Mouse (Mus musculus) activated CD4-positive, CD25-positive, alpha-beta regulatory T cell, adult 4 months (primary cell): ENCODE data around the gene Gm12166. TPM values are rescaled to one million over a fixed set of nuclear protein-coding genes. Genes with fewer than 3 reads are reported as not detected.
"Not testable (repeated sequence)": the region's sequence is repeated elsewhere in the genome, so short reads cannot be mapped to it uniquely, and the experiment has no call there.

ENCODE experiments used
- ATAC-seq: one replicate; pipeline ENCODE4 v1.8.0; 2017
- polyA plus RNA-seq, 2 experiments: library from polyadenylated mRNA; unstranded; fragments of 100-300 nt; shearing (Covaris generic); gene quantifications; one replicate each; pipeline ENCODE4 v1.2.1; 2017

The Gm12166 gene
- polyA plus RNA-seq, 2 experiments from 2014 or later: 19.9 to 53.2 TPM

DNA sequence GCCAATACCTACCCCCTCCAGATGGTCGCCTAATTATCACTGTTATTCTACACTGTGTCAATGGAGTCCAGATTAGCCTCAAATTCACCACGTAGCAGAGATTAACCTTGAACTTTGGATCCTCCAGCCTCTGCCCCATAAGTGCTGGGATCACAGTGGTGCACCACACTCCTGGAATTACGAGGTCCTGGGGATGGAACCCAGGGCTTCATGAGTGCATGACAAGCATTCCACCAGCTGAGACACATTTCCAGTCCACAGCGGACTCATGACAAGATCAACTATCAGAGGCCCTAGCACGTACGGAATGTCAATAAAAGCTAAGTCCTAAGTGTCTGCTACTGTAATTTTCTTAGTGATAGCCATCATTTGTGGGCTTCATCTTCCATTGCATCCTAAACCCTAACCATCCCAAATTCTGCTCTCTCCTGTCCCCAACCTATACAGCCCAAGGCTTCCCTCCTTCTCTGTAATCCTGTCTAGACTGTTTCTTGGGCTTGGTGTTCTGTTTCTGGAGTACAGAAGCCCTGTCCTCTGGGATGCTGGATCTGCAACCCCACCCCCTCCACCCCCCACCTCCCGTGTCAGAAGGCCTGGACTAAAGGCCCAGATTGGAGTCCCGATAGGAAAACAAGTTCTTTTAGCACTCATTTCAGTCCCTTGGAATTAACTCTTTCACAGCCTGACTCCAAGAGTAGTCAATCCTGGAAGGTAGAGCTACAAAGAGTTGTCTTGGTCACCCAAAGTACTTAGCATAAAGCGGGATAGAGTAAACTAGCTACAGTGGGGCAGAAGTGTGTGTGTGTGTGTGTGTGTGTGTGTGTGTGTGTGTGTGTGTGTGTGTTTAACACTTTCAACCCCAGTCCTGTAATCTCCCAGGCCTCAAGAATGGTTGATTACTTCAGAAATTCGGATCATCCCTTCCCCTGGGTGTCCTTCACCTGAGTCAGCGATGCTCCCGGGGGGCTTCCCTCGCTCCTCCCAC, 3.1 kb upstream of the Gm12166 start:
- ATAC-seq: no peak

DNA sequence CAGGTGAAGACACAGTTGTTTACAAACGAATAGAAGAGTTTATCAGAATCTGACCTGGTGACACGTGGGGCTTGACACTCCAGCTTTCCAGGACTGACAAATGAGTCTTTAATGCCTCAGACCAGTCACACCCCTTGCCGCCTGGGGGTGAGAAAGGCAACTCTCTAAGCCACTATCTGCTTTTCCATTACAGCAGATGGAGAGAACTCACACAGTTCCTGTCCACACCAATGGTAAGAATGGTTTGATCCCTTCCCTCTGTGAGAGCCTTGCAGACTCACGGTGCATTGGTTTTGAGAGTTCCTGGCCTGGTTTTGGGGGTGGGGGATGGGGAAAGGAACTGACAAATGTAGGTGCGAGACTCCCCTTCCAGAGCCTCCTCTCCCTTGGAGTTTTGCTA, 2.2 kb upstream of the Gm12166 start:
- ATAC-seq: no peak

DNA sequence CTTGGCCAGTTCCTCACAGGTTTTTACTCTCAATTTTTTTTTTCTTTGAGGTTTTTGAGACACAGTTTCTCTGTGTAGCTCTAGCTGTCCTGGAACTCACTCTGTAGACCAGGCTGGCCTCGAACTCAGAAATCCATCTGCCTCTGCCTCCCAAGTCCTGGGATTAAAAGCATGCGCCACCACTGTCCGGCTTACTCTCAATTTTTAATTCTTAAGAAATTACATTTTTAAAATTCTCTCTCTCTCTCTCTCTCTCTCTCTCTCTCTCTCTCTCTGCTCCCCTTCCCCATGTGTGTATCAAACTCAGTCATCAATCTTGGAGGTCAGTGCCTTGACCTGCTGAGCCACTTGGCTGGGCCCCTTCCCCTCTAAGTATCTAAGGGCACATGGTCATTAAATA, 1.3 kb upstream of the Gm12166 start:
- ATAC-seq: not testable (repeated sequence)

GRCm38 (mm10) chr11:46047264-46047663, 4.9 kb downstream of the Gm12166 start:
- no peak for ATAC-seq

DNA sequence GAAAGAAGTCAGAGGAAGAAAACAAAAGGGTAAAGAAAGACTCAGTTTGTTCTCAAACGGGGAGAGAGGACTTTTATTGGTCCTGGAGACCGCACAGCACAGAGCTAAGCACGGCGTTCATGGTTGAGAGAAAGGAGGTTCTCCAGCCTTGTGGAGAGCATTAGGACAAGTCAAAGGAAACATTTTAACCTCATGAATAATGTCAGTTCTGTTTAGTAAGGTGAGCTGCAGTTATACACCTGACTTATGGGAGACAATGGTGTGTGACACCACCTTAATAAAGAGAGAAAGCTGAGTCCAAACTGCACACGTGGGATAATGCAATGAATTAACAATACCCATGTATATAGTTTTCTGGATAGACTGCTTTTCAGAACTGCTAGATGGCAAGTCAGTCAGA, 7.3 kb downstream of the Gm12166 start:
- no peak for ATAC-seq

DNA sequence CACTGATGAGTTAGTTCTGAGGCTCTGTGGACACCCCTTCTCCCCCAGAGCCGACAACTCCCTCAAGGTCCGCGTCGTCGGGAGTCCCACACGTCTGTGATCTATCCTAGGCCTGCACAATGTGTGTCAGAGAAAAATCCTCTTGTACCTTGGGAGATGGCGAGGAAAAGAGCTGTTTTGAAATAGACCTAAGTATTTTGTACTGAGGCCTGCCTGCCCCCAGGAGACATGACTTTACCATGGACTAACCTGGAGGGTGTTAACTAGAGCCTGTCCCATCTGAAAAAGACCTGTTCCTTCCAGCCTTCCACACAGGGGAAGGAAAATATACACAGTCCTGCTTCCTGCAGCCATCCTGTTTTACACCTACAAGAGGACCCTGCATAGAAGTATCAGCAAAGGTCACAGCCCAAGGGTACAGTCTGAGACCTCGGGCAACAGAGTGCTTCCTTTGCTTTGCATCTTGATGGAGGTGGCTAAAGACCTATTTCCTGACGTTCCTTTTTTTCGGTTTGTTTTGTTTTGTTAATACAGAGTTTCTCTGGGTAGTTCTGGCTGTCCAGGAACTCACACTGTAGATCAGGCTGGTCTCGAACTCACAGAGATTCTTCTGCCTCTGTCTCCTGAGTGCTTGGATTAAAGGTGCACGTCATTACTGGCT, 10.4 kb downstream of the Gm12166 start:
- ATAC-seq: no peak

GRCm38 (mm10) chr11:46040841-46041556, 11.1 kb downstream of the Gm12166 start:
- no peak for ATAC-seq

DNA sequence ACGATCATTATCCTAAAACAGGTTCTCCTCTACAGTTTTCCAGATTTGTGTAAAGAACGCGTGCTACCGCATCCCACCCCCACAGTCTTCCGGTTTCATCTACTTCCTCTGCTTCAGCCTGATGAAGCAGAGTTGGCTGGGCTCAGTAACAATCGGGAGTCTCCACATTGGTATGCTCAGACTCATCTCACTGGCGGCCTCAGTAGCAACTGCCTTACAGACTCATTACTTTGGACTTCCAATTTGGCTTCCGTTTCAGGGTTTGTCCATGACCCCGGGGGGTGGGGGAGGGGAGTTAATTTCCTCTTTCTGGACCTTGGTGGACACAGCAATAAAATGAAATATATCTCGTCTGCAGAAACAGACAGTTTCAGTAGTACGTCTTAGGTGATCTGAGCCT, 12.8 kb downstream of the Gm12166 start:
- no peak for ATAC-seq

DNA sequence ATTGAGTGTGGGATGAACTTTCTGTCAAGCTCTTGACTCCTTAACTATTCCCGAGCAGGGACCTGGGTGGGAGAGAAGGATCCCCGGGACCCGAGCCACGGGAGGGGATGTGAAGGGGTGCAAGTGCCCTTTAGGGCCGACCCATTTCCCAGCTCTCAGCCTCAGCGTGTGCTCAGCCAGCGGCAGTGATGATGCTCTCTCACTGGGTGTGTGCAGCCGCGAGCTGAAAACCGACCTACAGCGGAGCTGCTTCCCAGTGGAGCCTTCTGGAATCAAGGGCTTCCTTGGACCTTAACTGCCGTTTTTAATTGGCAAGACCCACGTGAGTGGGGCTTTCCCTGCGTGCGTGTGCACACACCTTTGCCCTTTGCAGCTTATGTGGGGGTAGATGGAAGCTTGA, 13.2 kb downstream of the Gm12166 start:
- ATAC-seq: no peak

DNA sequence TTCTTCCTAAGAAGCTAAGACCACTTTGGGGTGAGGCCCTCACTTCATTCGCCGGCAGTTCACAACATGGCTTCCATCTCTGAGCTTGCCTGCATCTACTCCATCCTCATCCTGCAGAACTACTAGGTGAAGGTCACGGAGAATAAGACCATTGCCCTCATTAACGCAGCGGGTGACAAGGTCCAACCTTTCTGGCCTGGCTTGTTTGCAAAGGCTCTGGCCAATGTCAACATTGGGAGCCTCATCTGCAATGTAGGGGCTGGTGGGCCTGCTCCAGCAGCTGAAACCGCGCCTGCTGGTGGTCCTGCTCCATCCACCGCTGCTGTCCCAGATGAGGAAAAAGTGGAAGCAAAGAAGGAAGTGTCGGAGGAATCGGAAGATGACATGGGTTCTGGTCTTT, 15.7 kb downstream of the Gm12166 start:
- ATAC-seq: no peak

GRCm38 (mm10) chr11:46032956-46033355, 19.2 kb downstream of the Gm12166 start:
- no peak for ATAC-seq

GRCm38 (mm10) chr11:46031470-46031869, 20.7 kb downstream of the Gm12166 start:
- ATAC-seq: no peak

DNA sequence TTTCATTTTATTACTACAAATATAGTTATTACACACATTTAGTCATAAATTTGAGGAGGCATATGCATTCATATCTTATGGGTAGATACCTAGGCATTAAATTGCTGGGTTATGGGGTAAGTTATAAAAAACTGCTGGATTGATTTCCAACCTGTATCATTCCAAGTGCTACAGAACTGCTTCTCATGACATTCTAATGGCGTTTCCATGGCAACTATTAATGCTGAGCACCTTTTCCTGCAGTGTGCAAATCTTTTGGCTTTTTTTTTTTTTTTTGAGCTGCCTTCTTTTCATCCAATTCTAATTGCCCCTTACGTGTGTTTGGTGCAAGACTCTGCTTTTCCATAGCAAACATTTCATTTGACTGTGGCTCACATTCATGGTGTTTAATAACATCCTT, 22.1 kb downstream of the Gm12166 start:
- no peak for ATAC-seq

DNA sequence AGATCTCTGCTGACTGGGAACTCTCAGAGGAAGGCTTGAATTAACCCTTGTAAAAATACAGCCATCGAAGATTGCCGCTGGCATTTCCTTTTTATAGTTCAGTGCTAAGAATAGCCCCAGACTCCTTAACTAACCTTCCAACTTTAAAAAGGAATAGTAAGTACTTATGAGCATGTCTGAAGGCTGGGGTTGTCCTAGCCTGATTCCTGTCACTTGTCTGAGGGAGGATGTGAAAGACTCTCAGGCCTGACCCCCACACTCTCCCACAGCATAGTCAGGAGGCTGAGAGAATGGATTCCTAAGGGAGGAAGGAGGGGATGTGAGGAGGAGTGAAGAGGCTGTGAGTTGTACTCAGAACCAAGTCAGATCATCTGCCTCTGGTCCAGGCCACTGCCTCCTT, 22.6 kb downstream of the Gm12166 start:
- ATAC-seq: no peak

GRCm38 (mm10) chr11:46027952-46028814, 23.9 kb downstream of the Gm12166 start:
- ATAC-seq: no peak

GRCm38 (mm10) chr11:46025962-46026392, 26.1 kb downstream of the Gm12166 start:
- ATAC-seq: no peak

- no peak for ATAC-seq
Measured at GRCm38 (mm10) chr11:46022983-46023382, 29.1 kb downstream of the Gm12166 start.

DNA sequence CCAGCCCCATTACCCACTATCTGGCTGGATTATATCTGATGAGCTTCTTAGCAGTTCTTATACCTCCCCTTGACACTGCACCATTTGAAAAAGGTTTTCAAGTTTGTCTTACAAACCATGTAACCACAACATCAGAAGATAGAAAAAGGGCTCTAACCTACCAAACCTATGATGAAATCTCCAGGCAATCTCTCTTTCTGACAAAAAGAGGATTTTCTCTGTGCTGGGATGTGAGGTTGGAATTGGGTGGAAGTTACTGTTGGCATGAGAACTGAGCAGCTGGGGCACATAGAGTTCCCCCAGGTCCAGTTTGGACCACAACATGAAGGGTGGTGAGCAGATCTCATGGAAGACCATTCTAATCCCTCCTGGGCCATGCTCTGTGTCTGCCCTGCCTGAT, 30.3 kb downstream of the Gm12166 start:
- no peak for ATAC-seq

DNA sequence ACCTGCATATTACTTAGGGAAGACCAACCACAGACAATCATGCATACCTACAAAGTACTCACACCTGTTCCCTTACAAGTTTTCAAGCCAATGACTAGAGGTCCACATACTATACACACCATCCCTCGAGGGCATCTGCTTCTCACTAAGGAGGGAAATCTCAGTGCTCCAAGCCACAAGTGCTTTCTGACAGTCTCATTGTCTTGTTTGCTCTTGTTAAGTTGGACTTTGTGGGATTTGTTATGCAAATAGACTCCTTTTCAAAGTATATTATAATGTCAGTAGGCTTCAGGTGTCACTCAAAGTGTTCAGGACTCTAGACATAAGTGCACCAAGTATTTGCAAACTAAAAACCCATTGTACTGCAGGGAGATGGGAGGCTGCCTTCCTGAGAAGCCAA, 31.9 kb downstream of the Gm12166 start:
- ATAC-seq: no peak

DNA sequence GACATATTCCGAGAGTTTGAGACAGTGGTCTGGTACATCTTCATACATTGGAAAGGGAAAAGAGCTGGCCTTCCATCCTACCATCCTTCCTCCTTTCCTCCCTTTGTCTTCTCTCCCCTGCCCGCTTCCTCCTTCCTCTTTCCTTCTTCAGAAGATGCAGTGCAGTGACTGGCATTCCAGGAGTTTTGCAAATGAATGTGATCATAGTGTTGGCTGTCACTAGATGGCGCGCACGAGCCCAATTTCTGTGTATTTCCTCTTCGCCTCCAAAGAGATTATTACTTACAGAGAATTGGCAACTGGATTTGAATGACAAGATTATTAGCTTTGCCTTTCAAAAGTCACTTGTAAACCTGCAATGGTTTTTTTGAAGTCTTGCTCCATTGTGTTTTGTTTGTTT, 36.1 kb downstream of the Gm12166 start:
- no peak for ATAC-seq
